Mouse (Mus musculus) hindbrain, embryonic 16.5 days (tissue): ENCODE measurements at regions not wholly inside any gene's neighbourhood (a gene's known extent, or its start where the extent isn't known, plus 50 kb on each side); places are given as distances from the start of the nearest gene placed in this dataset.
"Not testable (repeated sequence)": the region's sequence is repeated elsewhere in the genome, so short reads cannot be mapped to it uniquely, and the experiment has no call there.

Experiments
- ATAC-seq: fragments of 200-750 bp; cut with Nextera tagmentation; 2 replicates; pipeline ENCODE4 v1.8.0; 2017; ENCODE audit warnings: moderate TSS enrichment, moderate library complexity
- H3K27ac ChIP-seq: fragments of 300-500 bp; sonication (generic); 2 replicates; pipeline ENCODE4 v1.5.1; 2014; ENCODE audit warnings: low read depth, mild to moderate bottlenecking, control low read depth, low read length, moderate library complexity
- H3K27me3 ChIP-seq: fragments of 300-500 bp; sonication (generic); replicated peaks from 2 replicates; pipeline ENCODE4 v1.6.1; 2014; ENCODE audit warnings: low read length; ENCODE audit not compliant: control insufficient read depth, insufficient read depth
- H3K36me3 ChIP-seq: fragments of 300-500 bp; sonication (generic); 2 replicates; pipeline ENCODE4 v1.6.1; 2014; ENCODE audit warnings: mild to moderate bottlenecking, low read length, moderate library complexity, mixed read lengths; ENCODE audit not compliant: control insufficient read depth, insufficient read depth
- H3K4me1 ChIP-seq: fragments of 300-500 bp; sonication (generic); 2 replicates; pipeline ENCODE4 v1.6.1; 2014; ENCODE audit warnings: low read depth, low read length; ENCODE audit not compliant: control insufficient read depth, insufficient read depth
- H3K4me2 ChIP-seq: fragments of 300-500 bp; sonication (generic); 2 replicates; pipeline ENCODE4 v1.6.1; 2014; ENCODE audit warnings: mild to moderate bottlenecking, low read length, control low read depth, moderate library complexity
- H3K4me3 ChIP-seq: fragments of 300-500 bp; sonication (generic); 2 replicates; pipeline ENCODE4 v1.5.1; 2014; ENCODE audit warnings: mild to moderate bottlenecking, low read length, control low read depth, moderate library complexity
- H3K9ac ChIP-seq: fragments of 300-500 bp; sonication (generic); 2 replicates; pipeline ENCODE4 v1.6.1; 2014; ENCODE audit warnings: low read depth, mild to moderate bottlenecking, control low read depth, low read length, moderate library complexity
- H3K9me3 ChIP-seq: fragments of 300-500 bp; sonication (generic); 2 replicates; pipeline ENCODE4 v1.6.1; 2014; ENCODE audit warnings: mild to moderate bottlenecking, low read length, moderate library complexity; ENCODE audit not compliant: control insufficient read depth
- WGBS: fragments of 180-500 bp; shearing (Covaris S2); extraction: QIAGEN DNeasy Blood & Tissue Kit; methylation state at CpG from one replicate; pipeline ENCODE4 v1.1.7; 2014; 5-methylcytosine and 5-hydroxymethylcytosine counted together

- Histone ChIP-seq H3K4me1 (no peaks in the 10 kb centered on the region), H3K9ac (no peak overlapping the region), H3K27me3 (no peaks in the 10 kb centered on the region), H3K9me3 (no peaks in the 10 kb centered on the region), H3K4me3 (no peak overlapping the region), H3K36me3 (no peaks in the 10 kb centered on the region), H3K27ac (no peak overlapping the region), H3K4me2 (no peak overlapping the region)
- ATAC-seq = no peak
- 93% methylated on average over 2 of the region's 2 CpGs for WGBS
Observed at GRCm38 (mm10) chr1:83848414-83848813, 440.4 kb upstream of the Sphkap start.

GRCm38 (mm10) chr1:83847992-83848391 is 440.0 kb upstream of the Sphkap start:
- no peaks in the 10 kb centered on the region for H3K36me3 ChIP-seq
- no peak overlapping the region for H3K27ac ChIP-seq
- ATAC-seq = no peak
- WGBS = 80% methylated on average over 5 of the region's 5 CpGs
- no peak overlapping the region for H3K9ac ChIP-seq
- H3K4me2 ChIP-seq = no peak overlapping the region
- no peaks in the 10 kb centered on the region for H3K9me3 ChIP-seq
- no peaks in the 10 kb centered on the region for H3K27me3 ChIP-seq
- no peaks in the 10 kb centered on the region for H3K4me1 ChIP-seq
- H3K4me3 ChIP-seq = no peak overlapping the region

GRCm38 (mm10) chr1:83844827-83845379 is 436.9 kb upstream of the Sphkap start:
- Histone ChIP-seq H3K4me1 (no peaks in the 10 kb centered on the region), H3K27ac (no peak overlapping the region), H3K9me3 (no peaks in the 10 kb centered on the region), H3K36me3 (no peaks in the 10 kb centered on the region), H3K4me2 (no peak overlapping the region), H3K9ac (no peak overlapping the region), H3K4me3 (no peak overlapping the region), H3K27me3 (no peaks in the 10 kb centered on the region)
- ATAC-seq = peak; percentile 45; the same call in 1 of the 2 replicates
- 32% methylated on average over 4 of the region's 4 CpGs for WGBS

GRCm38 (mm10) chr1:83835965-83836364 is 428.0 kb upstream of the Sphkap start:
- Histone ChIP-seq H3K9me3 (no peaks in the 10 kb centered on the region), H3K9ac (no peak overlapping the region), H3K27me3 (no peaks in the 10 kb centered on the region), H3K4me3 (no peak overlapping the region), H3K4me2 (no peak overlapping the region), H3K27ac (no peak overlapping the region), H3K4me1 (no peaks in the 10 kb centered on the region), H3K36me3 (no peaks in the 10 kb centered on the region)
- ATAC-seq = no peak
- 82% methylated on average over 6 of the region's 6 CpGs for WGBS

GRCm38 (mm10) chr1:83832946-83833345 is 424.9 kb upstream of the Sphkap start:
- Histone ChIP-seq H3K4me2 (no peak overlapping the region), H3K36me3 (no peaks in the 10 kb centered on the region), H3K27me3 (no peaks in the 10 kb centered on the region), H3K9me3 (no peaks in the 10 kb centered on the region), H3K9ac (no peak overlapping the region), H3K4me3 (no peak overlapping the region), H3K4me1 (no peaks in the 10 kb centered on the region), H3K27ac (no peak overlapping the region)
- WGBS = 95% methylated on average over 3 of the region's 3 CpGs
- ATAC-seq = no peak

- no peaks in the 10 kb centered on the region for H3K9me3 ChIP-seq
- no peak overlapping the region for H3K4me3 ChIP-seq
- 69% methylated on average over 3 of the region's 3 CpGs for WGBS
- H3K4me2 ChIP-seq = no peak overlapping the region
- H3K36me3 ChIP-seq = no peaks in the 10 kb centered on the region
- no peaks in the 10 kb centered on the region for H3K4me1 ChIP-seq
- no peaks in the 10 kb centered on the region for H3K27me3 ChIP-seq
- peak; percentile 60 for ATAC-seq
- no peak overlapping the region for H3K9ac ChIP-seq
- no peak overlapping the region for H3K27ac ChIP-seq
Observed at GRCm38 (mm10) chr1:83831900-83832535, 424.0 kb upstream of the Sphkap start.

- Histone ChIP-seq H3K27me3 (no peaks in the 10 kb centered on the region), H3K4me1 (no peaks in the 10 kb centered on the region), H3K4me2 (no peak overlapping the region), H3K9ac (no peak overlapping the region), H3K9me3 (no peaks in the 10 kb centered on the region), H3K36me3 (no peaks in the 10 kb centered on the region), H3K4me3 (no peak overlapping the region), H3K27ac (no peak overlapping the region)
- 48% methylated on average over 6 of the region's 6 CpGs for WGBS
- 0 out of 2 replicates have a peak, but pooled peaks have one; percentile 42 for ATAC-seq
Observed at GRCm38 (mm10) chr1:83830025-83830645, 422.1 kb upstream of the Sphkap start.

- not testable (repeated sequence) for H3K9me3 ChIP-seq, H3K4me2 ChIP-seq, H3K36me3 ChIP-seq, H3K27me3 ChIP-seq, ATAC-seq, H3K9ac ChIP-seq, H3K4me3 ChIP-seq, H3K27ac ChIP-seq, H3K4me1 ChIP-seq
- 45% methylated on average over 5 of the region's 6 CpGs for WGBS
Observed at GRCm38 (mm10) chr1:83811162-83811561, 403.2 kb upstream of the Sphkap start.

- ATAC-seq = no peak
- H3K4me2 ChIP-seq = no peak overlapping the region
- WGBS = 92% methylated on average over 6 of the region's 6 CpGs
Observed at GRCm38 (mm10) chr1:83808432-83808831, 400.4 kb upstream of the Sphkap start.

More at GRCm38 (mm10) chr1:83808432-83808831, 400.4 kb upstream of the Sphkap start:
- Histone ChIP-seq H3K36me3 (no peaks in the 10 kb centered on the region), H3K4me1 (no peaks in the 10 kb centered on the region), H3K4me3 (no peak overlapping the region), H3K27ac (no peak overlapping the region), H3K9ac (no peak overlapping the region), H3K9me3 (no peaks in the 10 kb centered on the region), H3K27me3 (no peaks in the 10 kb centered on the region)
